ENCODE assay signal across 8 mouse cellular contexts in the genomic region with DNA sequence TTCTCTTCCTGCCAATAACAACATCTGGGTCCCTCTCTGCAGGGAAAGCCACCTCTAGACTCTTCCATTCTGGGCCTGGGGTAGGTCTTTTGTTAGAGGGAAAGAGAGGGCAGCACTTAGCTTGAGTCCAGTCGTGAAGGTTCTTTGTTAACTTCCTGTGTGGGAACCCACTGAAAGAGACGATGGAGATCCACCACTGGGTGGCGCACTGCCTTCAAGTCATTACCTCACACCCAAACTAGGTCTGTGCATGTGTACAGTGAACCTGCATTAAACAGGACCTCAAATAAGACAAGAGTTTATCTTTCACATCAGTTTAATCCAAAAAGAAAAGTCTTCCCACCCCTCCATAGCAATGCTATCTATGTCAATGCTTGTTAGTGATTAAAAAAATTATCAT. TPM values are rescaled to one million over a fixed set of nuclear protein-coding genes. Genes with fewer than 3 reads are reported as not detected.
DNase-seq lines count a peak whose midpoint lies in the region.

No protein-coding gene starts in this region.

- peak; percentile 73 to 78 for DNase-seq in CD8-positive naive resting alpha-beta T cell, adult 2 months (ENCODE audit: low read depth in 2 of 2, low spot score in 2 of 2)
- peak; percentile 21 for DNase-seq in adrenal gland, adult 8-10 months
- DNase-seq in fibroblast of lung, adult 2 months (ENCODE audit: low read depth), result peak; percentile 25
- DNase-seq in heart, postnatal 14 days, result peak; percentile 70 to 73
- peak; percentile 88 to 89 for DNase-seq in kidney, postnatal 4 days
- DNase-seq in lung, adult 18-20 months, result peak; percentile 33 to 38
- DNase-seq in ovary, postnatal 36 days (ENCODE audit: low spot score), result peak; percentile 57
- DNase-seq in thymus, postnatal 14 days, result peak; percentile 84

- intact Hi-C loops in heart, postnatal 14 days (cut with DNase I), result loop anchor here (1.0 to 10.0 kb wide), 2 partner anchors 117 to 1368 kb away; no protein-coding TSS in a partner anchor

RNA-seq across cellular contexts. Expression of a gene that starts 31.0 kb away (rescaled TPM):
- total RNA-seq in adrenal gland, adult 8-10 months (2022), result not detected
- total RNA-seq in heart, postnatal 14 days (2021), result not detected

RNA-seq across cellular contexts. Expression of a gene that starts 41.8 kb away (rescaled TPM):
- total RNA-seq in adrenal gland, adult 8-10 months (2022), result 1 to 10 TPM; 3.6 to 7.2 (median 5.0) TPM
- total RNA-seq in heart, postnatal 14 days (2021), result 10 to 100 TPM; 15.2 to 16.8 TPM

Comparison
In these comparisons a context has a peak if more than half of its experiments do, and no peak if none do; other contexts are left out.
1. Peak in every context shown above with its lines: DNase-seq.
2. DNase-seq: peak in every context shown above with its lines; median percentile 88 in kidney, postnatal 4 days; 84 in thymus, postnatal 14 days; 76 in CD8-positive naive resting alpha-beta T cell, adult 2 months; 72 in heart, postnatal 14 days; 57 in ovary, postnatal 36 days; 36 in lung, adult 18-20 months; 25 in fibroblast of lung, adult 2 months; 21 in adrenal gland, adult 8-10 months.